Mouse (Mus musculus) right cerebral cortex, postnatal 4 days (tissue): Measurements from ENCODE around the gene Herc4.

Experiments
- DNase-seq: peaks from one replicate; pipeline ENCODE4 v3.0.0-alpha.2; 2022

Gene Herc4

DNA sequence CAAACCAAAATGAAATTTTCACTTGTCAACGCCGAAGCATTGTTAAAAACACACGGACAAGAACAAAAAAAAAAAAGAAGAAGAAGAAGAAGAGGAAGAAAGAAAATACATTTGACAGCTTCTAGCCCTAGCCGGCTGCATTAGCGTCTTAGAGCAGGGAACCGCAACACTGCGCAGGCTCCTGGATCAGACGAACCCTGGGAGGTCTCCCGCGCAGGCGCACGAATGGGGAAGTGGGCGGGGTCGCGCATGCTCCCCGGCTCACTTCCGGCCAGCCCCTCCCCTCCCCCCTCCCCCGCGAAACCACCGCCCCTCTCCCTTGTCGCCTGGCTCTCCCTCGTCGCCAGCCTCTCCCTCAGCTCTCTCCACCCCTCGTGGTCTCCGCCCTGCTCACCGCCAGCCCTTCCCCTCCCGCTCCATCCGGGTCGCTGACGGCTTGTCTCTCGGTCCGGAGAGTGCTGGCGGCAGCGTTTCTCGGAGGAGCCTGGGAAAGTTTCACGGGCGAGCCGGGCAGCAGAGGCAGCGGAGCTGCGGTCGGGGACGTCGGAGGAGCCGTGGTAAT is at the start of gene Herc4:
Gene Herc4, plus strand, starts transcription at position 318 of the 562 bp plus-strand sequence.
- peak; percentile 98 for DNase-seq

GRCm38 (mm10) chr10:63199008-63199407 is 44.6 kb upstream of the Herc4 start:
- DNase-seq, result no peak

DNA sequence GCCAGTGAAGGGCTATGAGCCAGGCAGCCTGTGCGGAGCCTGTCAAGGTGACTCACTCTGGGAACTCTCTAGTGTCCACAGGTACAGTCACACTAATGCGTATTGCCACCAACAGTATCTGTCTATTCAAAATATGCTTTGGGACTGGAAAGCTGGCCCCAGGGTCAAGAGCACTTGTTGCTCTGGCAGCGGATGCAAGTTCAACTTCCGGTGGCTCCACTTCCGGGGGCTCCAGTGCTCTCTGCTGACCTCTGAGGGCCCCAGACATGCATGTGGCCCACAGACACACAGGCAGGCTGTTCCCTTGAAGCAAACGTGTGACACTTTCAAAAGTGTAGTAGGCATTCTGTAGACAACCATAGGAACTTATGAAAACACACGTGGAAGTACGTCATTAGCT is 42.1 kb upstream of the Herc4 start:
- no peak for DNase-seq

- DNase-seq, result no peak
Observed at GRCm38 (mm10) chr10:63203002-63203401, 40.6 kb upstream of the Herc4 start.

GRCm38 (mm10) chr10:63203728-63204127 is 39.9 kb upstream of the Herc4 start, which contains the start of gene Mypn:
Gene Mypn (minus strand): TSS chr10:63203952.
- DNase-seq, result no peak

DNA sequence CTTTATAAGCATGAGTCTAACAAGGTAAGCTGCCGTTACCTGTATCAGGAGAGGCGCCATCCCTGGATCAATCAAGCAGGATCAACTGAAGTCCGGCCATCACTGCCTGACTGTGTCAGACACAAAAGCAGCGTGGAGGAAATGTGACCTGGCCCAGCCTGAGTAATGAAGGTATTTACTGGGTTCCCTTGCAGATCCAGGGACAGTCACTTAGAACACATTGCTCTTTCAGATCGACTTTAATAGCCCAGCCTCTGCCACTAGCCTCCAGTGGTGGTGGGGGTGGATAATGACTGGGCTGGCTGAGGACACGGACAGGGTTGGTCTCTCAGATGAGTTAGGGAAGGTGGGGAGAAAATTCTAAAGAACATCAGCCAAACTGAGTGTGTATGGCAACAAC is 34.7 kb upstream of the Herc4 start:
- DNase-seq, result no peak

DNA sequence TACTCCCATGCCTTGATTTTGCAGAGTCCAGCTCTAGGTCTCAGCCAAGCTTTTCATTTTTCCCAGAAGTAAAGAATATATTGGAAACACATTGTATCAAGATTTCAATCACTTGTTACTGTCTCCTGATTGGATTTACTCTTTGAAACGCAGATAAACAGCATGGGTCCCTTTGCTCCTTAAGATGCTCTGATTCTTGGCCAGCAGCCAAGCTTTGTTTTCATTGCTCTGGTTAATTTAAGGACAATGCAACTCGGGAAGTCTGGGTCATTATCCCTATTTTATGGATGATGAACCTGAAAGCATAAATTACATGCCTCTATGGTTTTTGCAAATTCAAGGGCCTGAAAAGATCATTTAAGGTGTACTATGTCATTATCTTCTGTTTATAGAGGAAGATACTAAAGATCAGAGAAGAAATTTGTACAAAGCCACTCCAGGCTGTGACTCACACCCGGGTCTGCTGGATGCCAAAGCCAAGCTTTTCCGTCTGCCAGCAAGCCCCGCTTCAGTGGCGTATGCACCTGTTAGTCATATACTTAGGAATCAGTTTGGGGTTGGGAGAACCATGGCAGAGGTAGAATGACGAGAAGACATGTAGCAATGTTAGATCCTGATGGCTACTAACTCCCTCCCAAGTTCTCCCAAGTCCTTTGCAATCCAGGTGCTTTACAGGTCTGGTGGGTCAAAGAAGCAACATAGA is 22.4 kb upstream of the Herc4 start:
- no peak for DNase-seq

- no peak for DNase-seq
Observed at GRCm38 (mm10) chr10:63224341-63224740, 19.3 kb upstream of the Herc4 start.

DNA sequence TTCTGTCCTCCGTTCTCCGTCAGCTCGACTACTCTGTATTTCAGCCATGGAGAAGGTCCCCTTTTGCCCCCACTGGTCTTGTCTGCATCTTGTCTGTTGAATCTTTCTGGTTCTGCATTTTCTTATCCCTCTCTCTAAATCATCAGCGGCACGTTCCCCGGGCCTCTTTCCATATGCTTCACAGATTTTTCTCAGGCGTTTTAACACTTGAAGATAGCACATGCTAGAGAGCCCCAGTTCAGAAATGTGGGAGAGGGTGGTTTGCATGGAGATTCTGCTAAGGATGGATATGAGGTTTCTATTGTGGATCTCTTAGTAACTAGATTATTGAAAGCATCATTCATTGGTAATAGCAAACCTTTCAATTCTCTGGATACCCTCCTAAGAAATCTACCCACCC is 13.3 kb upstream of the Herc4 start:
- DNase-seq, result peak; percentile 7

DNA sequence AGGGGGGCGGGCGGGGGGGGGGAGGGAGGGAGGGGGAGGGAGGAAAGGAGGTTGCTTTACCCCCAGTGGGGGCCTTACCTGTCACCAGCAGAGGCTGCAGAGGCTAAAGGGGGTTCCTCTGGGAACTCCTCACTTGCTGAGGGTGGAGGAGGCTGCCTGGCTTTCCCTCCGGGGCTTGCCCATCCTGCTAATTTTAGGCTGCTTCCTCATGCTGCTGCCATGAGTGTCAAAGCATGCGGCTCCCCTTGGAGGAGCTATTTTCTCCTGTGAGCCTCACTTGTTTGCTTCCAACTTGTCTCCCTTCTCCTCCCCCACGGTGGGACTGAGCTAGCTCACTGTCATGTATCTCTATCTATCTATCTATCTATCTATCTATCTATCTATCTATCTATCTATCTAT is 12.8 kb upstream of the Herc4 start:
- no peak for DNase-seq

GRCm38 (mm10) chr10:63231630-63232029 is 12.0 kb upstream of the Herc4 start:
- no peak for DNase-seq

GRCm38 (mm10) chr10:63234133-63234532 is 9.5 kb upstream of the Herc4 start:
- no peak for DNase-seq

- DNase-seq, result no peak
Observed at GRCm38 (mm10) chr10:63235889-63236288, 7.7 kb upstream of the Herc4 start.

DNA sequence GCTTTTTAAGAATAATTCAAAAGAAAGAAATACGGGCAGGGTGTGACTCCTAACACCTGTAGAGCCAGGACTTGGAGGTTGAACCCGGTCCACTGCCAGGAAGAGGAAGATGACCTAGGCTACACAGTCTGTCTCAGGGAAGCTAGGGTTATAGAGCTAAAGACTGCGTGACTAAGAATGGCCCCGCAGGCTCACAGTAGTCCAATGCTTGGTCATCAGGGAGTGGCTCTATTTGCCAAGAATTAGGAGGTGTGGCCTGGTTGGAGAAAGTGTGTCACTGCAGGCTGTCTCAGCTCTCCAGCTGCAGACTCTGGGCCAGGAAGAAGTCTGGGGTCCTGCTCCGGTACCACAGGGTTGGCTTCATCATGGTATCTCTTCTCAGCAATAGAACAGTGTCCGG is 6.9 kb upstream of the Herc4 start:
- no peak for DNase-seq

GRCm38 (mm10) chr10:63237206-63237605 is 6.4 kb upstream of the Herc4 start:
- no peak for DNase-seq

DNA sequence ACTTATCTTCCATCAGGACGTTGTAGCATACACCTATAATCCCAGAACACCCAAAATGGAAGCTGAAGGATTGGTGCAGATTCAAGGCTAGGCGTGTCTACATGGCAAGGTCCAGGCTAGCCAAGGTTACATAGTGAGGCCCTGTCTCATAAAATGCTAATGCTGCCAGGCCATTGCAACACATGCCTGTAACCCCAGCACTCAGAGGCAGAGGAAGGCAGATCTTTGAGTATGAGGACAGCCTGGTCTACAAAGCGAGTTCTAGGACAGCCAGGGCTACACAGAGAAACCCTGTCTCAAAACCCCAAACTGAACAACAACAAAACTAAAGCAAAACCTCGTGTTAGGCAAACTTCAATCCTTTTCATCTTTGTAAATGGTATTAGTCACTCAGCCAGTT is 5.5 kb upstream of the Herc4 start:
- DNase-seq, result no peak

DNA sequence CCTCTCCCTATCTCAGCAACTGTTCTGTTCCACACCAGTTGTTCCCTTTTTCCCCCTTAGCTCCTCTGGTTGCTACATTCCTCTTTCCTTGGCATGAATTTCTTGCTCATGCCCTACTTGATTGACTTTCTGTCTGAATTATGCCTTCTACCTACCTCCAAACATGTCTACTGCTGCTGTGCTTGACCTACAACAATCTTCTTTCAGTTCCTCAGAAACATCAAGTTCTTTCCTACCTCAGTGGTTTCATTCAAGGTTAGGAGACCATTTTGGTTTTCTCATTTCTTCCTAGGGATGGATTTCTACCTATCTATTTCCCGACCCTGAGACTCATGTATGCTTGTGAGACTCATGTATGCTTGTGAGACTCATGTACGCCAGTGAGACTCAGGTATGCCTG is 3.8 kb upstream of the Herc4 start:
- DNase-seq, result no peak

GRCm38 (mm10) chr10:63240868-63241271 is 2.7 kb upstream of the Herc4 start:
- no peak for DNase-seq

- no peak for DNase-seq
Observed at GRCm38 (mm10) chr10:63242798-63243435, 693 bp upstream of the Herc4 start.

DNA sequence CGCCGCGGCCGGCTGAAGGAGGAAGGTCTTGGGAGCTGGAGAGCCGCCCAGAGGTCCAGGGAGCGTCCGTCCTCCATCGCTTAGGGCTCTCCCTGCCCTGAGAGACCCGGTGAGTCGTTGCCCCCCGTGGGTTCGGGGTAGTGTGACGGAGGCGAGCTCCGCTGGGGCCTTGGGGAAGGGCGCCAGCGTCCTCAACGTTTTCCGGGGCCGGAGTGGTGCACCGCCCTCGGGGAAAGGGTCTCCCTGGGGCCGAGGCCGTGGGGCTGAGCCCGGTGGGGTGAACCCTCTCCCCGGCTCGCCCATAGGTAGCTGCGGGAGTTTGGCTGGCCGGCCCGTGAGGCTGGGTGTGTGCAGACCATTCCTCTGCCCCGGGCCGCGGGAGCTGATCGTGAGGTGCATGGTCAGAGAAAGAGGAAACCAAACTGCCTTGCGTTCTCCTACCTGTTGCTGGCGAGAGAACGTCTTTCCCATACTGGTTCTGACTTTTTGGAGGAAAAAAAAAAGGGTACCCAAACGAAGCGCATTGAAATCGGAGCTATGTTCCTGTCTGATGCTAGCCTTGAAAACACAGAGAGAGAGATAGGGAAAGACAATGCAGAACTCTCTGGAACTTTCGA is 553 bp downstream of the Herc4 start:
- no peak for DNase-seq

- no peak for DNase-seq
Observed at GRCm38 (mm10) chr10:63244746-63245145, 1.1 kb downstream of the Herc4 start.

DNA sequence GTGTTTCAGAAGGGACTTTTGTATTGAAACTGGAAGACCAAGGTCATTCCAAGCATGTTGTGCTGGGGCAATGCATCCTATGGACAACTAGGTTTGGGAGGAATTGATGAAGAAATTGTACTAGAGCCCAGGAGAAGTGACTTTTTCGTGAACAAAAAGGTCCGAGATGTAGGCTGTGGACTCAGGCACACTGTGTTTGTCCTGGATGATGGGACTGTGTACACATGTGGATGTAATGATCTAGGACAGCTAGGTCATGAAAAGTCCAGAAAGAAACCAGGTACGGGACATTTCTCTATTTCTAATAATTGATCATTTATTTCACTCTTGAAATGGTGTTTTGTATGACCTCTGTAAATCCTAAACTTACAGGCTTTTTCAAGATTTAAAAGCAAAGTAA is 2.2 kb downstream of the Herc4 start:
- DNase-seq, result no peak

DNA sequence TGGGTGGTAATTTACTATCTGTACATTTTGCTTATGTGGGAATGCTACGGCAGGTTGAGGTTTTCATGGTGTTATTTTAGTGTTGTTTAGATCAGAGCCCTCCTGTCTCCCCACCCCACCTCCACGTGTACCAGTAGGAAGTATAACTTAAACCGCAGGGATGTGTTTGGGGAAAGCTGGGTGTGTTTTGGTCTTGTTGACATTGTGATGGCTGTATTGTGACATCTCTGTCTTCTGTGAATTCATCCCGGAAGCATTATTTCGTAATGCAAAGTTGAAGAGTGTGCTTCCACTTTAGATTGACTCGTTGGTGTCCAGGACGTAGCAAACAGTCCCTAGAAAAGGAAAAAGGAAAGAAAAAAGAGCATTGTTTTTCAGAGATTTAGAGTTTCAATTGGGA is 3.8 kb downstream of the Herc4 start:
- DNase-seq, result no peak

DNA sequence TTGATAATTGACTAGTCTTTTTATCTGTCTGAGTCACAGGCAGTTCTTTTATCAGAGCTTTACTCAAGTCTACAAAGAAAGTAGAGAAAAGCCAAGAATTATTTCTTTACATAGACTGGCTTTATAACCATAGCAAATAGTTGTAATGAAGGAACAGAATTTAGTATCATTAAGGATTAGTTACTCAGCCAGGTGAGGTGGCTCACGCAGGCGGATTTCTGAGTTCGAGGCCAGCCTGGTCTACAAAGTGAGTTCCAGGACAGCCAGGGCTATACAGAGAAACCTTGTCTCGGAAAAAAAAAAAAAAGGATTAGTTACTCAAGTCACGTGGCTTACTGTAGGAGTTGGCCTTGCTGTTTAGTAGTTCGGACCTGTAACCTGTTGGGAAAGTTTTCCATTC is 4.8 kb downstream of the Herc4 start:
- DNase-seq, result no peak
